Mouse (Mus musculus): ENCODE measurements around the gene Gm42674.

Gene Gm42674

GRCm38 (mm10) chr3:90598212-90598611 lies 3.5 kb upstream of the Gm42674 start:
- DNase-seq (ENCODE audit: low read depth, low spot score) = no peak

GRCm38 (mm10) chr3:90599401-90599800 lies 2.3 kb upstream of the Gm42674 start:
- DNase-seq (ENCODE audit: low read depth, low spot score) = no peak

- no peak for DNase-seq (ENCODE audit: low read depth, low spot score)
Observed at GRCm38 (mm10) chr3:90600036-90600435, 1.7 kb upstream of the Gm42674 start.

GRCm38 (mm10) chr3:90600458-90601195 lies 1.1 kb upstream of the Gm42674 start:
- DNase-seq (ENCODE audit: low read depth, low spot score) = no peak

GRCm38 (mm10) chr3:90603623-90604022 lies 1.9 kb downstream of the Gm42674 start, which contains the start of gene S100a4:
S100a4 (plus strand) TSS chr3:90603771.
- DNase-seq (ENCODE audit: low read depth, low spot score) = no peak

- DNase-seq (ENCODE audit: low read depth, low spot score) = no peak
Observed at GRCm38 (mm10) chr3:90604416-90604815, 2.7 kb downstream of the Gm42674 start.

GRCm38 (mm10) chr3:90605049-90605448 lies 3.3 kb downstream of the Gm42674 start:
- no peak for DNase-seq (ENCODE audit: low read depth, low spot score)

GRCm38 (mm10) chr3:90605736-90606135 lies 4.0 kb downstream of the Gm42674 start:
- no peak for DNase-seq (ENCODE audit: low read depth, low spot score)

- DNase-seq (ENCODE audit: low read depth, low spot score) = no peak
Observed at GRCm38 (mm10) chr3:90606185-90606584, 4.5 kb downstream of the Gm42674 start.

GRCm38 (mm10) chr3:90607361-90607760 lies 5.7 kb downstream of the Gm42674 start:
- DNase-seq (ENCODE audit: low read depth, low spot score) = no peak

GRCm38 (mm10) chr3:90608223-90608622 lies 6.5 kb downstream of the Gm42674 start, which contains the start of gene S100a5:
S100a5 (plus strand) TSS chr3:90608523.
- DNase-seq (ENCODE audit: low read depth, low spot score) = no peak

GRCm38 (mm10) chr3:90609102-90609501 lies 7.4 kb downstream of the Gm42674 start:
- no peak for DNase-seq (ENCODE audit: low read depth, low spot score)

GRCm38 (mm10) chr3:90611494-90611893 lies 9.8 kb downstream of the Gm42674 start:
- DNase-seq (ENCODE audit: low read depth, low spot score) = no peak

GRCm38 (mm10) chr3:90612061-90612460 lies 10.4 kb downstream of the Gm42674 start:
- no peak for DNase-seq (ENCODE audit: low read depth, low spot score)

- DNase-seq (ENCODE audit: low read depth, low spot score) = peak; percentile 88
Observed at GRCm38 (mm10) chr3:90612728-90613291, 11.1 kb downstream of the Gm42674 start, which contains the start of gene S100a6. S100a6 (plus strand) TSS chr3:90612882.

- DNase-seq (ENCODE audit: low read depth, low spot score) = no peak
Observed at GRCm38 (mm10) chr3:90613461-90614147, 11.9 kb downstream of the Gm42674 start.

GRCm38 (mm10) chr3:90614148-90614530 lies 12.4 kb downstream of the Gm42674 start:
- DNase-seq (ENCODE audit: low read depth, low spot score) = no peak

GRCm38 (mm10) chr3:90614611-90615251 lies 13.0 kb downstream of the Gm42674 start:
- DNase-seq (ENCODE audit: low read depth, low spot score) = no peak

GRCm38 (mm10) chr3:90615415-90615814 lies 13.7 kb downstream of the Gm42674 start:
- peak; percentile 82 for DNase-seq (ENCODE audit: low read depth, low spot score)

GRCm38 (mm10) chr3:90615911-90616310 lies 14.2 kb downstream of the Gm42674 start:
- DNase-seq (ENCODE audit: low read depth, low spot score) = no peak

GRCm38 (mm10) chr3:90617586-90617985 lies 15.9 kb downstream of the Gm42674 start:
- DNase-seq (ENCODE audit: low read depth, low spot score) = peak; percentile 16

GRCm38 (mm10) chr3:90621552-90621951 lies 19.8 kb downstream of the Gm42674 start:
- no peak for DNase-seq (ENCODE audit: low read depth, low spot score)

All from ES-CJ7 (cell line).